Mouse (Mus musculus): ENCODE measurements around the gene Lgalsl.

The Lgalsl gene

DNA sequence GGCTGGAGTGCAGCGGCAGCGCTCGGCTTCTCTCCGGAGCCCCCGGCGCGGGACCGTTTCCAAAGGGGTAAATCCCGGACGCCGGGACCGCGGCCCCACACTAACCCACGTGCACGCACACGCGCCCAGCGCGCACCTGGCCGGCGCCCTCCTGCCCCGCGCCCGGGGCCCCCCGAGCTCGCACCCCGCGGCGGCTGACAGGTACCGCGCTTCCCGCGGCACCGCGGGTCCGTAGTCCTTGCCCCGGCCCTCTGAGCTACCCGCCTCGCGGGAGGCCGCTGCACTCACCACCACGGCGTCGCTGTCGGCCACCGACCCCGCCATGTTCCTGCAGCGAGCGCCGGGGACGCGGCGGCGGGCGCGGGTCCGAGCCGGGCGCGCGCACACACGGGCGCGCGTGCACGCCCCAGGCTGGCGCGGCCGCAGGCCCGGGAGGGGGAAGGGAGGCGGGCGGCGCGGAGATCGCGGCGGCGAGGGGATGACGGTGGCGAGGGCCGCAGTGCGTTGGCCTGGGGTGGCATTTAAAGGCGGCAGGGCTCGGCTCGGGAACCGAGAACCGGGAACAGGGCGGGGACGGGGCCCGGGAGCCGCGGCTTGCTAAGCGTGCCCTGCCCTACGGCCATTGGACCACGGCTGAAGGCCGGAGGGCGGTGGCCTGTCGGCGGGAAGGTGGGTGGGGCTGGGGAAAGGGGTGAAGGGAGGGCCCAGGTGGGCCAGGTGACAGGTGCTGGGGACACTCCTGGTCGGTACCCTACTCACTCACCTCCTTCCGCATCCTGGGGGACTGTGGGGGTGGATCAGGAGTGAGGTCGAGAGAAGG is at the start of gene Lgalsl:
Lgalsl (minus strand) TSS at position 371 of the 820 bp plus-strand sequence.
- peak; percentile 24 to 29 for DNase-seq

DNA sequence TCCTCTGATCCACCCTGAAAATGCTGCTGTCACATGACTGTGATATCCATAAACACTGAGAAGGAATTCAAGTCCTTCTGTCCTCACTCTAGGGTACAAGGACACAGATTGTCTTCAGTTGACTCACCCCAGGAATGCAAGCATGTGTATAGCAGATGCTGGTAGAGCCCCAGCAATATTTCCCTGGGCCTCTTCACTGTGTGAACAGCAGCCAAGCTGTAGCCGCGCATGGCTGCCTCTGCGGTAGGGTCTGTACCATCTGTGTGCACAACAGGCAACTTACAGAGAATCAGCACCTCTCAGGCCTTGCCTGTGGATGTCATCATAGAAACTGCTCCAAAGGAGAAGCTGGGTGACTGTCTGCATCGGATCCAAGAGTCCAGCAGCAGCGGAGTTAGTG is 47.8 kb upstream of the Lgalsl start:
- DNase-seq = no peak

DNA sequence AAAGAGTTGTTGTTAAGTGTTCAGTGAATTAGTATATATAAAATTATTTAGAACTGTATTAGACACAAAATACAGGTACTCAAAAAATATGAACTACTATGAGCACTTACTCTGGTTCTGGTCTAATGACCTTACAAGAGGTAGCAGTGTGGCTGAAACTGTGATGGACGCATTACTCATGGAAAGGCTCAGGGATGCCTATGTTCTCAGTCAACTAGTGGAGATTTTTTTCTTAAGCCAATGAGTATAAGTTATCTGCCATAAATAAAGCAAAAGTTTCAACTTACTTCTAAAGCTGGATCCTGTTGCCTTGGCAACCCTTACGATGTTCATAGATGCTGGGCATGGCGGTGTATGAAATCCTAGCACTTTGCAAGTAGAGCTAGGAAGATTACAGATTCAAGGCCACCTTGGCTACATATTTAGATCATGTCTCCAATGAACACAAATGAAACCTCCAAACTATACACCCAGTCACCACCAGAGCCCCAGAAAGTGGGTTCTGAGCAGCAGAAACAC is 46.8 kb upstream of the Lgalsl start:
- DNase-seq = no peak

DNA sequence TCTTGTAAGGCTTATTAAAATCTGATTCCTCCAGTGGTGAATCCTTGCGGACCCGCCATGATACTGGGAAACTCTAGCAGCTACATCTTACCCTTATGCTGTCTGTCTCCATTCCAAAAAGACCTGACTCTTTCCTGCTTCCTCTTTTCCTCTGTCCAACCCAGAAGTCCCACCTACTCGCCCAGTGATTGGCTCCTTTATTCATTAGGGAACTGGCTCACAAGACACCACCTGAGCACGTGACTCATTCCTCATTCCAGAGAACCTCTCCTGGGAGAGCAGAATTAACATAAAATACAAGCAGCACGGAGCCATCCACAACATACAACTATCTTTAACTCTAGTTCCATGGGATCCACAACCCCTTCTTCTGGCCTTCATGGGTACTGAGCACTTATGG is 42.5 kb upstream of the Lgalsl start:
- DNase-seq = no peak

DNA sequence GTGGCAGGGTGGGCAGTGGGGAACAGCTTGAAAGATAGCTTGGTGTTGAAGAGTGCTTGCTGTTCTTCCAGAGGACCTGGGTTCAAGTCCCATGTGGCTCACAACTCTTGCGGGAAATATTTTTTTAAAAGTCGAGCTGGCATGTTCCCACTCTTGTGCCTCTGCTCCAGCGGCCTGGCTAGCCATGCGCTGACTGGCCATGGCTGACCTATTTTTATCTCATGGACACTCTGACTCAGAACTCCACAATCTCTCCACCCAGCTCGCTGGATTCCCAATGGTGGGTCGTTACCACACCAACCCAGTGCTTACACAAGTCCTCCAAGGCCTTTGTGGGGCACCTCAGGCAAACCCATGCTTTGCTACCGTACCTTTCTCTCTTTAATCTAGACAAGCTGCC is 42.1 kb upstream of the Lgalsl start:
- no peak for DNase-seq

DNA sequence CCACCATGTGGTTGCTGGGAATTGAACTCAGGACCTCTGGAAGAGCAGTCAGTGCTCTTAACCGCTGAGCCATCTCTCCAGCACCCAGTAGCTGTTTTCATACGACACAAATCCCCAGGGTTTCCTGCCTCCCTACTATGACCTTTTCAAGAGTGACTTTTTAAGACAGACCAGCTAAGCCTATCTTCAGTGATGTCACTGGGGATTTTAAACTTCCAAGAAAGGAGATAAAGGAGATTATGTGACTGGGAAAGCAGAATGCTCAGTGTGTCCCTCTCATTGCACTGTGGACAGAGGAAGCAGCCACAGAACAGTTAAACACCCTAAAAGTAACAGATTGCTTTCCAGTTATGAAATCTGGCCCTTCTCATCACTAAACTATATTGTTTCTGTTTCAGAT is 41.6 kb upstream of the Lgalsl start:
- no peak for DNase-seq

DNA sequence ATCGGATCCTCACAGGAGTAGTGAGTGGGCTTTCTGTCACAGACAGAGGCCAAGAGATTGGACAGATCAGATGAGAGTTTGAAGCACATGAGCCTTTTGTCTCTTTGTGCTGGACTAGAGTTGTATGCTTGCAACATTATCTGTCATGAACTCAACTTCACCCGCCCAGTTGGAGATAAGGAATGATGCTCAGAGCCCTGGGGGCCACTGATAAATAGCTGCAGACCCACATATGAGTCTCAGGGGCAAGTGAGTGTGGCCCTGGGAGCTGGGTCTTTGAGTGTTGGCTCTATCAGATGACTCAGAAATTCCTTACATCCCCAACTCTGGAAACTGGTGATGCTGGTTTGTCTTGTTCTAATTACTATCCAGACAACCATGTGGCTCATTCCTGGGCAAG is 39.1 kb upstream of the Lgalsl start:
- no peak for DNase-seq

DNA sequence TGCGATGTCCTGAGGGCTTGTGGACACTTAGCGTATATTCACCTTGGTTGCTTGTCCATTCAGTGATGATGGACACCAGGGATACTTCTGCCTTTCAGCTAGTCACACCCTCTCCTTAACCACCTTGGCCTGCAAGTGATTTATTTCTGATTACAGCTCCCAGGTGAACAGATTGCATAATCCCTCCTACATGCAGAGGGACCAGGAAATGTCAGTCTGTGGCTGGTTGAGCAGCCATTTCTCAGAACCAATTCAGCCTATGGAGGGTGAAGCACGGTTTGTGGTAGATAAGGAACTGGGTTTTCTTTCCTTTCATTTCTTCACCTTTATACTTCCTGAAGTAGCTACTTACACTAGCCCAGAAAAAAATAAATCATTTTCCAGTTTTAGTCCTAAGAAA is 34.6 kb upstream of the Lgalsl start:
- DNase-seq = no peak

DNA sequence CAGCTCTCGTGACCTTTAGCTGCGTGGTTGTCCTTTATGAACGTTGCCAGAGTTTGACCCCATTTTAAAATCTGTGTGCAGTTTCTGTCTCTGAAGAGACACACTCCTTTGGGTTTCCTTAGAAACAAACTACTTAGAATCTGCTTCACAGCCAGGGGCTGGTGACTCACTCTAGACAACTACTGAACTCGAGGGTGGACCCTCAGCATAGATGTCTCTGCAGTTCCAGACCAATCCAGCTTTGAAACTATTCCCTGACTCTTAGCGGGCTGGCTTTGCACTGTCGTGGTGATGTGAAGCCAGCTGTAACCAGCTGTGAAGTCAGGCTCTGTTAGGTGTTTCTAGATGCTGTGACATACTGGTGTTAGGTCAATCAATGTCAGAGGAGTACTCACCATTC is 33.8 kb upstream of the Lgalsl start:
- no peak for DNase-seq

DNA sequence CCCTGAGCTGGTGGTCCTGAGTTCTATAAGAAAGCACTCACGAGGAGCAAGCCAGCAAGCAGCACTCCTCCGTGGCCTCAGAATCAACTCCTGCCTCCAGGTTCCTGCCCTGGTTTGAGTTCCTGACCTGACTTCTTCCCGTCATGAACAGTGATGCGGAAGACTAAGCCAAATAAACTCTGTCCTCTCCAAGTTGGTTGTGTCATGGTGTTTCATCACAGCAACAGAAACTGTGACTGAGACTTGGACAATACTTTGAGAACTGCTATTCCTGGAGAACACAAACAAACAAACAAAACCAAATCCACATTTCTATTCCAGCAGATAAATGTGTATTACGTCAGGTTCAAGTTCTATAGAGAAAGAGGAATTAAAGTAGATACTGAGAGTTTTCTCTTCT is 31.2 kb upstream of the Lgalsl start:
- no peak for DNase-seq

DNA sequence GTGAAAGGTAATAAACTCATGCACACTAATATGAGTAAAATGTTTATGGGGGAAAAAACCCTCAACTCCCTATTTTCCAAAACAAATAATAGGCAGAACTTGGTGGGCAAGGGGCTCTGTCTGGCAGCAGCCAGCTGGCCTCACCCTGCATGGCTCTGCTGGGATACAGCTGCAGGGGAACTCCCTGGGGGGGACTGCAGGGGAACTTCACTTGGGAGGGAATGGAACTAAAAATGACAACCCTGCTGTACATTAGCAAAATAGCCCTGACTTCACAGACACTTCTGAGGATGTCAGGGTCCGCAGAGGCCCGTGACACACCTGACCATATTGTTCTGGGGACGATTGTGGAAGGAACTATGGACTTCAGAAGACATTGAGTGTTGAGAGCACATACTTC is 29.5 kb upstream of the Lgalsl start:
- DNase-seq = no peak

DNA sequence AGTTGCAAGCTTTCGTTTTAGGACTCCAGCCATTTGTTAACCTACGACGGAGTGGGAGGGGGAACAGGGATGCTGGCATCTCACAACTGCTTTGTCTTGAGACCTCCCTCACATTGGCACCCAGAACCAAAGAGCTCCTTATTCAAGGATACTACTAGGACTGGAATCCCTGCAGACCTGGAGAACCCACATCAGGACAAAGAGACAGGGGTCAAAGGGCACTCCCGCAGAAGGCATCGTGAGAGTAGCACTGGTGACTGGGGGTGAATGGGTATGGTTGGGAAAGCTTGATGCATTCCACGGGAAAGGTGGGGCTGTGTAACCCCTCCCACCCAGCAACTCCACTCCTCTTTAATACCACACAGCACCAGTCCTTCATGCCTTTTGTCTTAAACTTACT is 29.0 kb upstream of the Lgalsl start:
- DNase-seq = no peak

DNA sequence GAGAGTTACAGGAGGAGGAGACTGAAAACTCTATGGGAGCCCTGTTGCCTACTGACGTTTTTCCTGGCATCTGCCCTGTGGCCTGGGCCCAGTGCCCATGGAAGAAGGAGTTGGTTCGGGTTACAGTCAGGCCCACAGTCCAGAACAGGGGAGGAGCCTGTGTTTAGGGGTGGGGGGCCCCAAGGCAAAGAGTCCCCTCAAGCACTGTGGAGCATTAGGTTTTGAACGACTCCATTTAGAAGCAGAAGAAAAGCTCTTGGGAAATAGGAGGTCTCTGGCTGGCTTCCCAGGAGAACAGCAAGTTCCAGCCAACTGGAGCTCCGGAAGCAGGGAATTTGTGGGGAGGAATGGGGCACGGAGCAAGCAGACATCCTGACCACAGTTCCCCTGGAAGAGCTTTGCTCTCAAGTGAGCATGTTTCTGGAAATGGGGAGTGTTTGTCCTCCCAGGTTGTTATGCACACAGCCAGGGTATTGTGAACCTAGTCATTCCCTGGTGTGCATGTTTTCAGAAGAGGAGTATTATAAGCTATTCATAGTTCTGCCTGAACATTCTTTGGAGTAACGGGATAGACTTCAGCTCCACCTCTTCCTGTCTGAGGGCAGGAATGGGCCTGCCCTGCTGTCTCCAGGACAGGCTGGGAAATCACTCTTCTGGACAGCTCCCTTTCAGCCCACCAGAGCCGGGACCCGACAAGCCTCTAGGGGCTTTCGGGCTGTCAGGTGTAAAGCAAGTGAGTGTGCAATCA is 28.2 kb upstream of the Lgalsl start:
- peak; percentile 6 to 15 for DNase-seq

DNA sequence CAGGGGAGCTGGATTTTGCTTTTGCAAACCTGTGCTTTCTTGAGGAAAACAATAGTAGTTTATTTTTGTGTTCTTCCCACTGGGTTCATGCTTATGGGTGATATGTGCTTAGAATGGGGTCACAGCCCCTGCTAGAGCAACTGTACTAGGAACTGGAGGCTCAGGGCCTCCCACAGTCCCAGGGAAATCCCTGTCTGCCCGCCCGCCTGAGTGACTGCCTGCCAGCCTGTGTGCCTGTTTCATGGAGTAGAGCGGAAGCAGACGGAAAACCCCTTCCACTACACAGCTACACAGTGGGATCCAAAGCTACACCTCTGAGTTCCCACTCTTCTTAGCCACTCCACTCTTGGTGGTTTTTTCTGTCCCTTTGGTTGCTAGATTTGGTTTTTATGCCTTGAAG is 27.1 kb upstream of the Lgalsl start:
- DNase-seq = no peak

DNA sequence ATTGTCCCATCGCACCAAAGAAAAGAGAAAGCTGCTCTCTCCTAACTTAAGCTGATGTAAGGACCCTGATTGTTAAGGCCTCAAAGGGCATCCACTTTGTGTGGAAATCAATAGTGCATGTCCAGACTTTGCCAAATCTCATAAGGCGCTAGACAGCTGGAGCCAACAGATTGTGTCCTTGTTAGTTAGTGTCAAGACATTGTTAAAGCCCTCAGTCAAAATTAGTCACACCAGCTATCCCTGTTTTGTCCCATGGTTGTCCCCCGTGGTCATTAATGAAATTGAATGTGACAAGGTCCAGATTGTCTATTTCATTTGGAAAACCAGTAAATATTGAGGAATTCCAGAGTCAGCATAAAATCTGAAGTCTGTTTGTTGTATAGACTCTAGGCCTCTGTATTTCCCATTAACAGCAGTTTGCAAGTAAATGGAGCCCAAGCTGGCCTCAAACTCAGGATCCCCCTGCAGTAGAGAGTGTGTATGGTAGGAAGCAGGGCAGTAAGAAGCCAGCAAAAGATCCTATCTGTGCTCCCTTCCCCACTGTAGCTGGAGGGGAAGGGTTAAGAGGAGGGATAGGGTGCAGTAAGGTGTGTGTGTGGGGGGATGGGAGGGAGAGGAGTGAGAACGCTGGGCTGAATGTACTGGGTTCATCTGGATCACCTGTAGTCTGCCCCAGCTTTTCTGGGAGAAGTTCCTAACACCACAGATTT is 23.3 kb upstream of the Lgalsl start:
- DNase-seq = no peak

DNA sequence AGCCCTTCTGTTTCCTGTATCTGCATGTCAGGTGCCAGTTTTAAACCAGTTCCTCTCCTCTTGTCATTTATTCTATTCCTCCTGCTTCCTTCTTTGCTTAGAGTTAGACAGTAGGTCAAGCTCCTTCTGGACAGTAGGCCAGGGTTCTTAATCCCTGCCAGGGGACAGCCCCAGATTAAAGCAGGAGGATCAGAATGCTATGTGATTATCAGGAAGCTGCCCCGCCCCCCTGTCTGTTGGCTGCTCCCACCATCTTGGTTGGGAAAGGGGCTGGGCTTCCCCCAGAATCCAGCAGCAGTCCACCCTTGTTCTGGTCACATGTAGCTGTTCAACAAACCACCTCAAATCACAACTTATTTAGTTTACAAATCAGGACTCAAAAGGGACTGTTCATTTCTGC is 19.3 kb upstream of the Lgalsl start:
- DNase-seq = no peak

DNA sequence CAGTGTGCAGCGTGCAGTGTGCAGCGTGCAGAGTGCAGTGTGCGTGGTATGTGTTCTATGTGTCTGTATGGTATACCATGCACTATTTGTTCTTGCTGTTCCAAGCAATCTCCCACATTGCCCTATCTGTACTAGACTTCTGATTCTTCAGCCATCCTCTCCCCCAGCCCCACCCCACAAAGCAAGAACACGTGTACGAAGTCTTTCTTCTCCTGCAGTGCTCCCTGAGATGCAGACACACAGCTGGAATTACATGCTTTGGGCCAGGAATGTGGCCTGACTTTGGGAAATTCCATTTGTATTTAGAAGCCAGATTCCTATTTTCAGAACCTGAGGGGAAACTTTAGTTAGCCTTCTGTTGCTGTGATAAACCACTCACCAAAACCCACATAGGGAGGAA is 18.5 kb upstream of the Lgalsl start:
- DNase-seq = no peak

DNA sequence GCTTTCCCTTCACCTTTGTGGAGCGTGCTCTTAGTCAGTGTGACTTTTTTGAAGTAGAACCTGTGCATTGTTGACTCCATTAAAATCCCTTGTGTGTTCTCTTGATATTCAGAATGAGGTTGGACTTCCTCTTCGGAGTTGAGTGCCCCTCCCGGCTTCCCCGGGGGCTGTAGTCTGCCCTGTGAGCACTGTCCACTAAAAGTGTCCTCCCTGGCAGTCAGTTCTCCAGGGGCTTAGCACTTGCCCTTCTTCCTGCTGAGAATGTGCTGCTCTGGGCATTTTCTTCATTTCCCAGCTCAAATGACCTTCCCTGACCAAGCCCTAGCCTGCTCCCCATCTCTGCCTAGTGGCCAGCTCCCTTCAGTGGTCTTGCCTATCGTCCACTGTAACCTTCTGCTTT is 6.5 kb upstream of the Lgalsl start:
- no peak for DNase-seq

DNA sequence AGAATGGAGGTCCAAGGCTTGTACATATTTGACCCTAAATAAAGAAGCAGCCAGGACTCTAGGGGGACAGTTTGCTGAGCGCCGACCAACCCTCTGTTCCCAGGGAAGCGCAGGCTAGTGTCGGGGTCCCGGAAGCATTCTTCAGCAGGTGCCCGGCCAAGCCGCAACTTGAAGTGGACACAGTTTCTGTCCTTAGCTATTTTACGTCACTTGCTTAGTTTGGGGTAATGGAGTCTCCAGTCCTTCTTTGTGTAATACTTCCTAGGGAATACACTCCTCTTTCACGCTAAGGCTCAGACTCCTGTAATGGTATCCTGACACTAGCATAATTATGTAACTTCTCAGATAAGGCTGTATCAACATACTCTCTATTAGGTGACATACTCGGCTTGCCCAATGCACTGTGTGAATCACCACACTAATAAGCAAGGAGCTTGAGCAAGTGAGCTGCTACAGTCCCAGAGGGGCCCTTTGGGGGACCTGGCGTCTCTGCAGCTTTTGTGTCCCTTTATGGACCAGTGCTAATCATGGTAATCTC is 813 bp upstream of the Lgalsl start:
- DNase-seq = no peak

DNA sequence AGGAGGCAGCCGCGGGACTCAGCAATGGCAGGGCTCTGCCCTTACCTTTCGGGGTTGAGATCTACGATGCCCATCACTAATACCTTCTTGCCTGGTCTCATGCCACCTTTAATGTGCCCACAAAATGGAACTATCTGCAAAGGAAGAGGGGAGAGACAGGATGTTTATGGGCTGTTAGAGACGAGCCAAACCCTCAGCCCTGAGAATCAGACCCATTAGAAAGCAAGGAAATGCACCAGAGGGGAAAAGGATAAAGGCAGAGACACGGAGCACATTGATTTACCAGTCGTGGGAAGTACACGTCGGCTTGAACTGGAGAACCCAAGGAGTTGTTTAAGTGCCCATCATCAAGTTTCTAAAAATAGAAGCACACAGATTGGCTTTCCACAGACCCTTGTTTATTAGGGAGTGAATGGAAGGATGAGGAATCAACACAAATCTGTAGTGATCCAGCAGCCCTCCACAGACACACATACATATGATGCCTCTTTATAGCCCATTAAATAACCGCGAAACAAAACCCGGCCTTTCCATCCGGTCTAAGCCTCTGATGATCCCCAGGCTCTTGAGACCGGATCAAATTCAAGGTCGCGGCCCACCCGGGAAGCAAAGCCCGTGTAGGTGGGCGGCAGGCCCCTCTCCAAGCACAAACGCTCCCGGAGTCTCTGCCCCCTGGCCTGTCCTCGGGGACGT is 717 bp downstream of the Lgalsl start:
- no peak for DNase-seq

DNA sequence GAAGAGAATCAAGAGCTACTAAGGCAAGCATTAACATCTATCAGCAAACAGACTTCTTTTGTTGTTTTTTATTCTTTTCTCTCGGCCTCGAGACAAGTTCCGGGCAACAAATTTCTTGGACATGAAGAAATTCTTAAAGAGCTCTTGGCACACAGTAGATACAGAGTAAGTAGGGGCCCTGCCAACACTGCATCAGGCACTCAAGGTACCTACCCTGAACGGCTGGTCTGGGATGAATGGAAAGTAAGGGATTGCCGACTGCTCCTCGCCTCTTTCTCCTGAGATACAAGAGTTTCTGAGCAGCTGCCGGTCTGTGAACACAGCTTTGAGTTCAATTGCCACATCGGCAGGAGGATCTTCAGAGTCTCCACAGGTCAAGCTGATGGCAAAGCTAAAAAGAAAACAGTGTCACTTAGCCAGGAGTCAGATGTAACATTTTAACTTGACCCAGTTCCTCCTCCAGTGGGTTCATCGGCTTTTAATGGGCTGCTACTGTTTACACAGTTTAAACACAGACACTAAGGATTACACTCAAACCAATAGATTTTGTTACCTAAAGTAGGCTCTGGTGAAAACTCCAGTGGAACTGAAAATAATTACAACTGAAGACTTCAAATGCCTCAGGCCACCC is 1.7 kb downstream of the Lgalsl start:
- DNase-seq = no peak

DNA sequence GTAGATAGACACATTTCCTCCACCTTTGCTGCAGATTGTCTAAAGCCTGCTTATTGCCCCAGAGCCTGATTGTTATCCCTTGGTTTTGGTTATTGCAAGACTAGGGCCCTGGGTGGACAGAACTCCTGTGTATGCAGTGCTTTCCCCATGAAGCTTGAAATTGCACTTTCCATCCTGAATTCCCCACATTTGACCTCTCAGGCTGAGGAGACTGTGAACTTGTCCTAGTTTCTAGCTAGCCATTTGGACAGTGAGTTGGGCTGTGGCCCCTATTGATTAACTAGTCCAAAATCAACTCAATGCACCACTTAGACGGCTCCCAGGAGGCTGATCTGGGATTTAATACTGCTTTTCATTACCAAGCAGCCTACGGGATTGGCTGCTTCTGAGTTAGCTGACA is 6.9 kb downstream of the Lgalsl start:
- DNase-seq = no peak
